Mouse (Mus musculus) kidney, postnatal 14 days (tissue): ENCODE data around the gene Map4k4.

Source experiments
- DNase-seq: peaks from one replicate; pipeline ENCODE4 v3.0.0; 2022; ENCODE audit warnings: mixed read lengths

Map4k4 gene

DNA sequence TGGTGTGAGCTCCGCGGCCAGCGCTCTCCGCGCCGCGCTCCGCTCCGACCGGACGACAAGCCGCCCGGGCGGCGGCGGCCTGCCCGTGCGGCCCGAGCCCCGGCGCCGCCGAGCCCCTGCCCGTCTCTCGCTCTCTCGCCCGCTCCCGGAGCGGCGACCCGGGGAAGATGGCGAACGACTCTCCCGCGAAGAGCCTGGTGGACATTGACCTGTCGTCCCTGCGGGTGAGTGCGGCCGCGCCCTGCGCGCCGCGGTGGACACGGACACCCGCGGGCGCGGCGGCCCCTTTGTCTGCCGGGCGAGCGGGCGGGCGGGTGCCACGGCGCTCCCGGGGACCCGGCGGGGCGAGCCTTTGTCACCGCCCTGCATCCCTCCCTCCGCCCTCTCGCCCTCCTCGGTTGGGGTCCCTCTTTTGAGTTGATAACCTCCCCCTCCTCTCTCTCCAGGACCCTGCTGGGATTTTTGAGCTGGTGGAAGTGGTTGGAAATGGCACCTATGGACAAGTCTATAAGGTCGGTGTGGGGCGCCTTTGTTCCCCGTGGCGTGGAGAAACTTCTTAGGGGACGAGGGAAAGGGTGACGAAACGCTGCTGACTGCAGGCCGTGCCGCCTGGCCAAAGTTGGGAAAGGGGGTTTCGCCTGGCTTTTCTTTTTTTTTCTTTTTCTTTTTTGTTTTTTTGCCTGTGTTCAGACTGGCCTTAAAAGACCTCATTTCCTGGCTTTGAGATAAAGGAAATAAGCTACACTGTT, 524 bp downstream of the Map4k4 start:
- peak; percentile 64 for DNase-seq

GRCm38 (mm10) chr1:39901851-39902703, 1.4 kb downstream of the Map4k4 start:
- DNase-seq: peak; percentile 42

DNA sequence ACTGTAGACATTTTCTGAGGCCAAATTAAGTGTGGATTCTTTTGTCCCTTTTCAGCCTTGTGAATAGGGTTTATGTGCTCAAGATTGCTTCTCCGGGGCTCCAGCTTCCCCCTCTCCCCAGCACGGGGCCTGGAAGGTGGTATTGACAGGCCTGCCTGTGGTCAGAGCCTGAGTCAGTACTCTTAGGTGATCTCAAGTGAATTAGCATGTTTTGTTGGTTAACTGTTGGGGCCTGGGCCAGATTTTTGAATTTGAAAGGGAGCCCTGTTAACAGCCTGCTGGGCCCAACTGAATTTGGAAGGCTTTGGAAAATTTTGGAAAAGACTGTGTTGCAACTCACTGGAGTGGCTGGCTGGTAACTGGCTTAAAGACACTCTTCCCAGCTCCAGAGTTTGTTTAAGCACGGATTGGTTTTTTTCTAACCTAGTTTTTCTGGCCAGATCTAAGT, 2.0 kb downstream of the Map4k4 start:
- DNase-seq: no peak

GRCm38 (mm10) chr1:39904720-39905119, 4.0 kb downstream of the Map4k4 start:
- DNase-seq: no peak

DNA sequence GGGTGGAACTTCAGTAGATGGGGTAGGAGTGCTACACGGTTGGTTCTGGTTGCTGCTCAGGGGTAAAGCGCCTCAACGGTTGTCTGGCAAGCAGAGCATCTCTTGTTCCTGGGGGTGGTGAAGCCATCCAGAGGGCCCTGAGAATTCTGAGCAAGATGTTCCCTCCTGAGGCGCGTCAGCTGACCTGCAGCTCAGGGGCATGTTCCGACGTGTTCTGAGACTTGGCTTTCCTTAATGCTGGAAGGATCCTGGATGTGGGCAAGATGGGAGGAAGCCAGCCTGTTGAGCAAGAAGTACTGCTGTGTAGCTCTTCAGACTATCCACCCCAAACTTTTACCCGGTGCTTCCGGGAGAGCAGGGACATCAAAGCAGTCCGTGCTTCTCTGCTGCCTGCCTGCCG, 6.2 kb downstream of the Map4k4 start:
- DNase-seq: no peak

DNA sequence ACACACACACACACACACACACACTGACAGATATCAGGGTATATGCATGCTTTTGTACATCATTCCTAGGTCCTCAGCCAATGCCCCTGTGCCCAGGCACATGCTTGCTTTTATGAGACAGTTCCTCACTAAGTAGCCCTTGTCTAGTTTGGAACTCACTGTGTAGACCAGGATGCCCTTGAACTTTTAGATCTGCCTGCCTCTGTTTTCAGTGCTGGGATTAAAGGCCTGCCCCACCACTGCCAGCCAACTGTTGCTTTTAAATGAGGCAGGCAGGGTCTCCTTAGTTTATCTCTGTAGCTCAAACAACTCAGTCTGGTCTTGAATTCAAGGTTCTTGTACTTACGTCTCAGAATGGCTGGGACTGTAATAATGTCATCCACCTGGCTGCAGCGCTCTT, 8.3 kb downstream of the Map4k4 start:
- no peak for DNase-seq

GRCm38 (mm10) chr1:39911446-39911845, 10.7 kb downstream of the Map4k4 start:
- peak; percentile 62 for DNase-seq

DNA sequence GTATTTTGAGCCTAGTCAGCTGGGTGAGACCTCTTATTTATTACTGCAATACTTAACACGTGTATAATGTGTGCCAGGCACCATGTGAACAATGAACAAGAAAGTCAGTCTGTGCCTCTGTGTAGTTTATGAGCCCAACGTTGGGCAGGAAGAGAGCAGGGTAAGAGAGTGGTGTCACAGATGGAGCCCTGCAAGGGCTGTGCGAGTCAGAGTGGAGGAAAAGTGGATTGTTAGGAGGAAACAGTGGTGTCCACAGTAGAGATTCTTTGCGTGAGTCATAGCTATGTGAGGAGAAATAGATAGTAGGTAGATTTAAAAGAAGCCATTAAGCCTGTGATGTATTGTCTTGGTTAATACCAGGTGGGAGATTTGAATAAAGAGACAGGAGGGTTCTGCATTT, 12.5 kb downstream of the Map4k4 start:
- DNase-seq: no peak

GRCm38 (mm10) chr1:39916144-39916543, 15.4 kb downstream of the Map4k4 start:
- no peak for DNase-seq

DNA sequence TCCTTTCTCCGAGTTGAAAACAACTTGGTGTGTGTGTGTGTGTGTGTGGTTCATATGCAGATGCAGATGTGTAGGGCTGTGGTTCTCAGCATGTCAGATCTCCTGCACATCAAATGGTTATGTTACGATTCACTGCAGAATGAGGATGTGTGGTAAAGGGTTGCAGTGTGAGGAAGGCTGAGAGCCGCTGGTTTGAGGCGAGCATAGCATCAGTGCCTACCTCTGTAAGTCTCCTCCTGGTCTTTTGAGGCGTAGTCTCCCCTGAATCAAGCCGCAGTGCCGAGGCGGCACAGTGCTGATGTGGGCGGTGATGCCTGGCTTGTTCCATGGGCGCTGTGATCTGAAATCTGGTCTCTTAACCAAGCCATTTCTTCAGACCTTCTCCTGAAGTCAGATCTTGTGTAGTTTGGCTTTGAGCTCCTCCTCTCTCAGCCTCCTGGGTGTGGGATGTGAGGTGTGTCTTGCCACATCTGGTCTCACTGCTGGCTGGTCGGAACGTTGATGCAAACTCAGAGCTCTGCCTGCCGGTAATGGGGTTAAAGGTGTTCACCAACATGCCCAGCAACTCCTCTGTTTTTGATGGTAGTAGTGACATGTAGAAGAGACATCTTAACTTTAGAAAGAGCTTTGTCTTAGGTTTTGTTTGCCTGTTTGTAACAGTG, 17.3 kb downstream of the Map4k4 start:
- DNase-seq: no peak

DNA sequence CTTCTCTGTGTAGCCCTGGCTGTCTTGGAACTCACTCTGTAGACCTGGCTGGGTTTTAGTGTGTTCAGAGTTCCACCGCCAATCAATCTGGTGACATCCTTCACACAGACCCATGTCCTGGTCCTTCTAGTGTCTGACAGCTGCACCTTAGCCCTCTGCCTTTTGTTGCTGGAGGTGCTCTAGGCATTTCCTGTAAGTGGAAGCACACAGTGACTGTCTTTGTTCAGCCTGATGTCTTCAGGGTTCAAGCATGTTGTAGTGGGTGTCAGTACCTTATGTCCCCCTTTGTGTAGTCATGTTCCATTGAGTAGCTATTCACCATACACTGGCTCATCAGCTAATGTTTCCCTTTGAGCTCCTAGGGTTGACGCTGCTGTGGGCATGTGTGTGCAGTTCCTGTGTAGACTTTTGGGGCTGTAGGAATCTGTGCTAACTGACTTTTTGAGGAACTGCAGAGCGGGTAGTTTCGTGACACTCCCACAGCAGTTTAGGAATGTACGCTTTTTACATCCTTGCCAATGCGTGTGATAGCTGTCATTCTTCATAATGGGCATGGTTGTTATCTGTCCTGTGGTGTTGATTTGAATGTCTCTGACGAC, 17.9 kb downstream of the Map4k4 start:
- no peak for DNase-seq

GRCm38 (mm10) chr1:39920616-39921015, 19.9 kb downstream of the Map4k4 start:
- DNase-seq: no peak

DNA sequence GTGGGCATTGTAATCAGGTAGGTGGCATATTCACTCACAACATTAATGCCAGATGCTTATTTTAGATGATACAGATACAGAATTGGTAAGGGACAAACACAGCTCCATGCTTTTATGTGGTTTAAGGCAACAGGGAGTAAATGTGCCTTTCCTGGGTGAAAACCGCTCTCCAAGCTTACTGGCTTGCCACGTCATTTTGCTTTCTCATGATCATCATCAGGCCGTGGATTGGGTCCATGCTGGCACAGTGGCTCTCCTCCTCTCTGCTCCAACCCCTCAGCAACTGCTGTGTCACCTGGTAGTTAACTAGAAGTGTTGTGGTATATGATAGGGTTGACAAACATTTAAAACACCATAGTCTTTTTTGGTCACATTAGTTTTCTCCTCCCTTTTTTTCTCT, 21.3 kb downstream of the Map4k4 start:
- DNase-seq: no peak

DNA sequence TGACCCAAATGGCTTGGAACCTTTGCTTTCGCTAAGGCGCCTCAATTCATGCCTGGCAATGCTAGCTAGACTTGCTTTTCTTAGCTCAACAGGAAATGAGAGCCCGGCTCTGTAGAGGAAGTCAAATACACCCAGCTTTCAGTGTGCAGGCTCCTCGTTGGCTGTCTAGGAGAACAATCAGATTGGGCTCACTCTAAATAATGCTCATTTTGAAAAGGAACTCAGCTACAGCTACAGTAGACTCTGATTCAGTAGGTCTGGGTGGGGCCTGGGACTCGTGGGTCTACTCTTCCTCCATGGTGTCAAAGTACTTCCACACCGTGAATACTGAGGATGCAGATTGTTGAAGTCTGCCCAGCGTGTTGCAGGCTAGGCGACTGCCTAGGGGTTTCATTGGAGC, 22.0 kb downstream of the Map4k4 start:
- DNase-seq: peak; percentile 67

GRCm38 (mm10) chr1:39923395-39924337, 23.0 kb downstream of the Map4k4 start:
- DNase-seq: no peak

DNA sequence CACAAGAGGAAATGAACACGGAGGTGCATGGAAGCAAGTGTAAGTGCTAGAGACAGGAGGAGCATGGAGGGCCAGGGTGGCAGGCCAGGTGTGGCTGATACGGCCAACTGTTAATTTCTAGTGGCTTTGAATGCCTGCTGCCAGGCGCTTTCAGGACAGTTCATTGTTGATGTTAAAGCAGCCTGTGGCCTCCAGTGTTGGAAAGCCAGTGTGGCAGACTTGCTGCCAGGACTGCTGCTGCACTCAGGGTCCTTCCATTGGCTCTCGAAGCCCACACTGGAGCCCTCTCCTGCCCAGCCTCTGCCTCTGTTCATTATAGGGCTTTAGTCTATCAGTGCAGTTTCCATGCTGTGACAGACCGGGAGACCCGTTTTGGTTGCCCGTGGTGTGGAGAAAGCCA, 30.3 kb downstream of the Map4k4 start:
- no peak for DNase-seq

- DNase-seq: no peak
Measured at GRCm38 (mm10) chr1:39932216-39932739, 31.6 kb downstream of the Map4k4 start.

DNA sequence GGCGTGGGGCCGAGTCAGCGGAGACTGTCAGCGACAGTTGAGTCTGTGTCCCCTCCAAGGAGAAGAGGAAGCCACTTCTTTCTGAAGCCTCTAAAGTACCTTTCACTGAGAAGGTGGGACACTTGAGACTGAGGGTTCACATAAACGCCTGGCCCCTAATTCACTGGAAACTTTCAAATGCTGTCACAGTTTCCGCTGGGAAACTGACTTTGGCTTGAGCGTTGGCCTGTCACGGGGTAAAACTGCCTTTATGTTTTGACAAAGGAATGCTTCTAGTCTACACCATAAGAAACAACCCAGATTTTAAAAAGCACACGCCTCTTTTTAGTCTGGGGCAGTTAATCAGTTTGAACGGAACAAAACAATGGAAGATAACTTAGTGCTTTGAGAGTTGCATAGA, 32.2 kb downstream of the Map4k4 start:
- DNase-seq: no peak

DNA sequence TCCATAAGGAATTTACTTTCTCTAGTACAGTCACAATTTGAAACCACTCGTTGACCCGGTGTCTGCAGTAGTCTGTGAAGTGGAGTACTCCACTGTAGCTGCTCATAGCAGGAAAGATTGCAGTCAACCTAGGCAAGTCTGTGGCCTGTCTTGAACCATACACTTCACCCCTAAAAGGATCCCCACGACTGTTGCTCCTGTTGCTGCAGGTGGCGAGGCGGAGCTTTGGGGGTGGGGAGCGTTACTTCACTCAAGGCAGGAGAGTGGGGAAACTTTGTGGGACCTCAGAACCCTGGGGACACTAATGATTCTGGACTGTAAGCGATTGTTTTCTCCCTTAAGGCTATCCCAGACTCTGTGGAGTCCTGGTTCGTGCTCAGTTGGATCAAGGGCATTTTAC, 34.2 kb downstream of the Map4k4 start:
- DNase-seq: no peak

DNA sequence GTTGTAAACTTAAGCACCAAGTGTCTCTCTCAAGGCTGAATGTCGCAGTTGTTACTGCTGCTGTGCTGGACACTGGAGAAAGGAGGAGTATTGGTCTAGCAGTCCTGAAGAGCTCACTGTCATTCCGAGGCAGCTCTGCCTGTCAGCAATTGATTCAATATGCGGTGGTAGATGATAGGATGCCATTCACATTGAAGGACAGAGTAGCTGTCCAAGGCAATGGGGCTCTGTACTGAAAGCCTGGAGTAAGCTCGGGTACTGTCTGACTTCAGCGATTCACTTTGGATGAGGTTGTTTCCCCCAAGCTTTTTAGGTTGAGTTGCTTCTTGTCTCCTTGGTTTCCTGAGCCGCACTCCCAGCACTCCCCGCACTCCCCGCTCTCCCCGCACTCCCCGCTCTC, 34.9 kb downstream of the Map4k4 start:
- DNase-seq: no peak

DNA sequence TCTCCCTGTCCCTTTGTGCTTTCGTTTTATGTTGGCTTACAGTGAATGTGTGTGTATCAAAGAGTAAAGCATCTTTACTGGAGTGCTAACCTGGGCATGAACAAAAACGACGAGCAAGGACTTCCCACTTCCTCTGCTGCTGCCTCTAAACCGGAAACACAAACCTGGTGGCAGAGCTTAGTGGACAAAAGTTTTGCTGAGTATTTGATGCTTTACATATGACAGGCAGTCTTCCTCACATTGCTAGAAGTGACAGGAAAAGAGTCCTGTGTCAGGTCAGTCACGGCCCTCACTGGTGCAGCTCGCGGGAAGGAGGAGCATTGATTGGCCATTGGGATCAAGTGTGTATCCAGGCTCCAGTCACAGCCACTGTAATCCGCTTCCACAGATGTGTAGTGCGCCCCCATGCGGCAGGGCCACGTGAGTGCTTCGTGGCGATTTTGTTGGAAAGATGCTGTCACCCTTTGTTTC, 35.7 kb downstream of the Map4k4 start:
- DNase-seq: peak; percentile 87

DNA sequence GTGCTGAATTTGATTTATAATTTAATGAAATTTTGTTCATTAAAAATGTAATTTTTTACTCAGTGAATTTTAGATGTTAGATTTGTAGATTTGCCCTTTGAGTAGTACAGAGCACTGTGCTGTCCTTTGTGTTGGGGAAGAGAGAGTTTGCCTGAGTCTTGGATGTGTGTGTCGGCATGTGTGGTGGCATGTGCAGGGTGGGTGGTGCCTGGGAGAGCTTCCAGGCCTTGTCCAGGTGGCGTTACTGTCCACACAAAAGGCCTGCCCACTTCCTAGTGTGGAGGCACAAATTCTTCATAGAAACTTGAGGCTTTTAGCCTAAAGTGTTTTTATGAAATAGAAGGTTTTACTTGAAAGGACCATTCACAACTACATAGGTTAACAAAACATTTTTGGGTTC, 36.2 kb downstream of the Map4k4 start:
- DNase-seq: no peak
